Mouse (Mus musculus) embryonic stem cell, embryonic (primary cell): ENCODE measurements around the gene Ptpa.

Experiments
- CTCF ChIA-PET, 4 experiments: fragments of 300-600 bp in 2 of 4; fragments of 350-600 bp in 2 of 4; sonication (Branson Sonifier 250); formaldehyde crosslinking; loops; one replicate each; lab custom pipeline; 2022; ENCODE audit warnings: inconsistent platforms in 2 of 4; lab: Charles Lee
- POLR2A ChIA-PET, 4 experiments: fragments of 300-600 bp in 2 of 4; fragments of 350-600 bp in 2 of 4; sonication (Branson Sonifier 250); formaldehyde crosslinking; loops; one replicate each; lab custom pipeline; 2022; ENCODE audit warnings: antibody characterized with exemption in 4 of 4, inconsistent platforms in 1 of 4; lab: Charles Lee

Gene Ptpa

DNA sequence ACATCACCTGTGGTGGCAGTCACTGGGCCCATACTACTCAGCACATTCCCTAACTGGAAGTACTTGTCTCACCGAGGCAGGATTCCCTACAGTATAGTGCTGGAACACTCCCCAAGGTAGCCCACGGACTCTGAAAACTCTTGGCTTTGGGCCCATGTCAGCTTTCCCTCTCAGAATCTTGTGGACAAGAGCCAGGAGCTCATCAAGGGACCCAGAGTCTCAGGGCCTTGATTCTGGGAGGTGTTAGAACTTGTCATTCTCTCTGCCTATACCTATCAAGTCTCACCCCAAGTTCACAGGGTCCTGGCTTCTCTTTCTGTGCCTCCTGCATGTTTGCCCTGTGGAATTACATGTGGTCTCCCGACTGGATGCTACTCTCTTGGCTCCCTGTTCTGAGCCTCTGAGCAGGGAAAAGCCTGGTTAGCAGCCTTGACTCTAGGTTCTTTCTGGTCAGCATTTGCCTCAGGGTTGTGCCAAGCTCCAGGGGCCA, 24.4 kb downstream of the Ptpa start:
- POLR2A ChIA-PET = interaction anchor here in 2 of 4 experiments (0.8 to 4.2 kb wide), 23 partner anchors 8 to 381 kb away, joined by 3 to 42 read pairs (median 6); partner anchors contain the start of genes Ier5l (in 2 of the 2), Crat (in 1 of the 2) and Ntmt1 (in 1 of the 2)
- CTCF ChIA-PET = interaction anchor here (0.6 to 4.0 kb wide), 44 partner anchors 8 to 1307 kb away, joined by 3 to 45 read pairs (median 5); partner anchors contain the start of genes Ier5l (in 1 of the 4), Miga2 (in 1 of the 4) and Prrx2 (in 1 of the 4)

DNA sequence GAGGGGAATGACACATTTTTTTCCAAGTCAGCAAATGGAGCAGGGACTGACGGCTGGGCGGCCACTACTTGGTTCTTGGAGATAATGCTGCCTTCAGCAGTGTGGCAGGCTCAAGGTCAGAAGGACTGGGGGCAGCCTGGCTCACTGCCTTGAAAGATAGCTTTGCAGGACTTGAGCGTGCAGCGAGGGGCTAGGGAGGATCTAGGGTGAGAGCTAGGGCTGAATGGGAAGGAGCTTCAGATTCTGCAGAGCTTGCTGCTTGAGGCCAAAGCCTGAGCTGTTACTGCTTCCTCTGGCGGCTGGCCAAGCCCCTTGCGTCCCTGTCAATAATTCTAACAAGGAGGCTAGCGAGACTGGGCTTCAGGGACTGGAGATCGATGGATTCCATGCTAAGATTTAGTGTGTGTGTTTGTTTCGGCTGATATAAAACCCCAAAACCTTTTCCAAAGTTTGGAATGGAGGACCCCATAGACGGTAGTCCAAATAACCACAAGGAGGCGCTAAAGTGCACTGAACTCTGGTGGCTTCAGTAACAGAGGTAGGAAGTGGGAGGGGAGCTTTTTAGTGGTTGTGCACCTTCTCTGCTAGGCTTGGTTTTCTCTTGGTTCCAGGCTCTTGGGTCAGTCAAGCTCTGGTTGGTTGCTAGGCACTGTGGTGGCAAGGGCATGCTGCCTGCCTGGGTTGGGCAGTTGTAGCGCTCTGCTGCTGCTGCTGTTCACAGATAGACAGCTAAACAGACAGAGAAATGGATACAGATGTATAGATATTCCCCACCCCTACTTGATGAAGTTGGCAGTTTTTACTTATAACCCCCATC, 25.1 kb downstream of the Ptpa start:
- ChIA-PET CTCF (interaction anchor here (0.5 to 4.0 kb wide), 86 partner anchors 8 to 1306 kb away, joined by 3 to 45 read pairs (median 4); partner anchors contain the start of genes Miga2 (in 2 of the 4), Crat (in 1 of the 4), Dolpp1 (in 1 of the 4) and Ier5l (in 1 of the 4)), POLR2A (interaction anchor here (0.6 to 4.2 kb wide), 64 partner anchors 9 to 489 kb away, joined by 3 to 42 read pairs (median 4); partner anchors contain the start of genes Ier5l (in 3 of the 4), Ntmt1 (in 3 of the 4), Crat (in 2 of the 4) and Dolpp1 (in 2 of the 4))

DNA sequence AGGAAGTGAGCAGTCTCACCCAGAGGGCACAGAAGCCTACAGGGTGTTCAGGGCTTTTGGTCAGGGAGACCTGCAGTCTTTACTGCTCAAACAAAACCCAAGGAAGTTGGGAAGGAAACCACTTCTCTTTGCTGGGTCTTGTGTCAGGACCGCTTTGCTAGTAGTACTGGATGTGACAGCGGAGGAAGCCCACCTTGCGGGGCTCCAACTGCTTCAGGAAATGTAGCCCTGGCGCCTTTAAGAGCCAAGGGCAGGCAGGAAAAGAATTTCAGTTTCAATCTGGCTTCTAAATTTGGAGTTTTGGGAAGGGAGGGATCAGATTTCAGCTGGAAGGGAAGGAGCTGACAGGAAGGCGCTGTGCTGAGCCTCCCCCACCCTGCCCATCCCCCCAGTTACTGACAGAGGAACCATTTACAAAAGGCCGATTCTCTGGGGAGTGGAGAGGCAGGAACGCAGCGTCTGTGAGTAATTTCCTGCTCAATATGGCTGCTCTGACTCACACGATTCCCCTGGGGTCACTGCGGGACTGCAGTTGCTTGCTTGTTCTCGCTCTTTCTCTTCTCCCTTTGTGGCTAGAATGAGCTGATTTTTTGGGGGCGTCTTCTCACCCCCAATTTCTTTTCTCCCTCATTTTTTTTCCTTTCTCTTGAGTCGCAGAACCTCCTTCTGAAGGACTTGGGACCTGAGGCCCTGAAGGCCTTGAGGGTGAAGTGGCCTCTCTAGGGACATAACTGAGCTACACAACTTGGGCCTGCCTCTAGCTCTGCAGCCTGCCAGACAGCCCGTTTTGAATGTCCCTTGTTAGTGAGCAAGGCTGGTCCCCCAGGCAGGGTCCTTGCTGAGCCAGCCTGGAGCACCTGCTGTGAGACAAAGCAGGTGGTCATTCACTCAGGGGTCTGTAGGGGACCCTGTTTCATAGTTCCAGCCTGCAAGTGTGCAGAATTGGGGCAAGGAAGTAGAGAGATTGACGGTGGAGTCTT, 26.0 kb downstream of the Ptpa start:
- ChIA-PET CTCF (interaction anchor here (0.5 to 4.0 kb wide), 83 partner anchors 8 to 814 kb away, joined by 3 to 45 read pairs (median 4); partner anchors contain the start of genes Miga2 (in 2 of the 4), Crat (in 1 of the 4), Dolpp1 (in 1 of the 4) and Ier5l (in 1 of the 4)), POLR2A (interaction anchor here (0.6 to 4.2 kb wide), 59 partner anchors 8 to 488 kb away, joined by 3 to 42 read pairs (median 5); partner anchors contain the start of genes Ier5l (in 3 of the 4), Ntmt1 (in 3 of the 4), Dolpp1 (in 2 of the 4) and Crat (in 1 of the 4))

DNA sequence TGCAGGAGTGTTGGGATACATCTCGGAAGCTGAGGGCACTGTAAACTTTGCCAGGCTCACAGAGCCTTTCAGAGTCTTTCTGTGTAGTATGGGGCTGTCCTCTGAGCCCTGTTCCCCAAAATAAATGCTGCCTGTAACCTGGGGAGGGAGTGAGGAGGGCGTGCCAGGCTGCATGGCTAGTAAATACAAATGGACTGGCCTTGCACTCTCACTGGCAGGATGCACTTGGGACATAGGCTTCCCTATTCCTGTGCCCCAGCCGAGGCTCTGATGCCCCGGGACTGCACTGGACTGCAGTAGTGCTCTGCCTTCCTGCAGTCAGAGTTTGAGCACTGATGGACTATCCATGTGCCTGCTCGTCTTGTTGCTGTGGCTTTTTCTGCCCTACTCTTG, 26.7 kb downstream of the Ptpa start:
- ChIA-PET CTCF (interaction anchor here (0.7 to 4.0 kb wide), 10 partner anchors 8 to 386 kb away, joined by 3 to 45 read pairs (median 8); no protein-coding TSS in a partner anchor), POLR2A (interaction anchor here in 3 of 4 experiments (1.1 to 4.2 kb wide), 17 partner anchors 8 to 386 kb away, joined by 3 to 42 read pairs (median 7); partner anchors contain the start of genes Ier5l (in 3 of the 3), Ntmt1 (in 2 of the 3) and Dolpp1 (in 1 of the 3))

DNA sequence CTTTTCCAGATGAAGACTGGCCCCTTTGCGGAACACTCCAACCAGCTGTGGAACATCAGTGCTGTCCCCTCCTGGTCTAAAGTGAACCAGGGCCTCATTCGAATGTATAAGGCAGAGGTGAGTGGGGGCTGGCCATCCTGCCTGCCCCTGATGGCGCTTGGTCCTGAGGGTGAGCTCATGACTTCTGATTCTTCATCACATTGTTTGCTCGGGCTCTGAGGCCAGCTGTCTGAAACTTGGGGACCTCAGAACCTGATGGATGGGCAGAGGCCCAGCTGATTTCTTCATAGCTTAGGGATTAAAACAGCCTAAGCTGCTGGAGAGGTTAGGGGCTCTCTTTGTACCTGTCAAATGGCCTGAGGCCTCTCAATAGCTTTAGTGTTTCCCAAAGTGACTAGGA, 27.4 kb downstream of the Ptpa start:
- ChIA-PET CTCF (interaction anchor here in 3 of 4 experiments (0.6 to 5.3 kb wide), 6 partner anchors 8 to 483 kb away, joined by 3 to 32 read pairs (median 3); partner anchors contain the start of gene Ier5l (in 1 of the 3)), POLR2A (interaction anchor here in 3 of 4 experiments (0.7 to 3.7 kb wide), 10 partner anchors 8 to 364 kb away, joined by 3 to 23 read pairs (median 4); partner anchors contain the start of genes Ier5l (in 1 of the 3) and Ntmt1 (in 1 of the 3))

DNA sequence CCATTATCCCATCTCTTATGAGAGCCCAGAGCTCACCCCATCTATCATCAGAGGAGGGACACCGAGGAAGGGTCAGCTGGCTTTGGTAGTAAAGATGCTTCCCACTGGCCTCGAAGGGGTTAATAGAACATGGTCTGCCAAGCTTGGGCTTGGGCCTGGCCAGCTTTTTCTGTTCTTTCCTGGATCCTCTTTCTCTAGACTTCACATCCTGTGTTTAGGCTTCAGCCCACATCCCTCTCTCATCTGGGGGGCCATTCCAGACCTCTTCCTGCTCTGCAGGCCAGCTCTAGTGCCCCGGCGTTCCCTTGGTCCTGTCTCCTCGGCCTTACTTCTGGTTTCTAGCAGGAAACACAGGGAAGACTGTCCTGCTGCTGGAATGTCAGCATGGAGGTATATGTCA, 28.2 kb downstream of the Ptpa start:
- CTCF ChIA-PET = interaction anchor here in 3 of 4 experiments (0.6 to 5.3 kb wide), 9 partner anchors 9 to 1309 kb away, joined by 3 to 32 read pairs (median 3); partner anchors contain the start of gene Ier5l (in 1 of the 3)
- POLR2A ChIA-PET = interaction anchor here in 3 of 4 experiments (0.7 to 3.7 kb wide), 10 partner anchors 9 to 44 kb away, joined by 3 to 23 read pairs (median 4); partner anchors contain the start of gene Ier5l (in 1 of the 3)

DNA sequence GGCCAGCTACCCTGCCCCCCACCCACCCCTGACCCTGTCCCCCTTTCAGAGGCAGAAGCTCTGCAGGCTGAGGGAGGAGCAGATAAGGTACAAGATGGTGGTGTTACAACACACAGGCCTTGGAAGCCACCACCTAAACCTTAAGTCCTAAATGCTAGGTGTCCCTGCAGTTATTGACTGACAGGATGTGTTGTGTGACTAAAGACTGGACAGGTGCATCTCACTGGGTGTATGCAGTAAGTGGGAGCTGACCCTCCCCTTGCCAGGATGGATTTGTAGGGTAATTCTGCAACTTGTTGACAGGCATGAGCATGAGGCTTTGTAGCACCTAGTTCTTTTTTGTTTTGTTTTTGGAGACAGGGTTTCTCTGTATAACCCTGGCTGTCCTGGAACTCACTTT, 28.6 kb downstream of the Ptpa start:
- ChIA-PET CTCF (interaction anchor here in 3 of 4 experiments (0.7 to 5.3 kb wide), 7 partner anchors 8 to 350 kb away, joined by 3 to 32 read pairs (median 6); no protein-coding TSS in a partner anchor), POLR2A (interaction anchor here in 2 of 4 experiments (0.8 to 3.7 kb wide), 12 partner anchors 9 to 382 kb away, joined by 3 to 23 read pairs (median 5); partner anchors contain the start of genes Ier5l (in 1 of the 2) and Zer1 (in 1 of the 2))

DNA sequence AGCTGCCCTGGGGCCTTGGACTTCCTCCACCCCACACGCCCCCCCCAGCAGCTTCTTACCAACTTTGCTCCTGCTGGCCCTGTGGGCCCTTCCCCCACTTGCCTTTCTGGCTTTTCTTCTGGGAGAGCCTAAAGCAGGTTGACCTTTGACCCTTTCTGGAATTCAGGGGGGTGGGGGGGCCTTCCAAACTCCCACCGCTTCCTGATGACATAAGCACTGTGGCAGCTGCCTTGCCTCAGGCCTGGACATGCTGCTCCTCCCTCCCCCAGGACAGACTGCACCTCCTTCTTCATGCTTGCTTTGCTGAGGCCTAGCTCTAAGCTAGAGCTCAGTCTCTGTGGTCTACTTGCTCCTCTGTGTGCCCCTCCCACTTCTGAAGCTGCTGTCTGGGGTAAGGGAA, 29.5 kb downstream of the Ptpa start:
- POLR2A ChIA-PET = interaction anchor here (0.6 to 3.7 kb wide), 43 partner anchors 8 to 1805 kb away, joined by 3 to 23 read pairs (median 4); partner anchors contain the start of genes Ier5l (in 2 of the 4), Ntmt1 (in 2 of the 4), Miga2 (in 1 of the 4) and Zer1 (in 1 of the 4)

DNA sequence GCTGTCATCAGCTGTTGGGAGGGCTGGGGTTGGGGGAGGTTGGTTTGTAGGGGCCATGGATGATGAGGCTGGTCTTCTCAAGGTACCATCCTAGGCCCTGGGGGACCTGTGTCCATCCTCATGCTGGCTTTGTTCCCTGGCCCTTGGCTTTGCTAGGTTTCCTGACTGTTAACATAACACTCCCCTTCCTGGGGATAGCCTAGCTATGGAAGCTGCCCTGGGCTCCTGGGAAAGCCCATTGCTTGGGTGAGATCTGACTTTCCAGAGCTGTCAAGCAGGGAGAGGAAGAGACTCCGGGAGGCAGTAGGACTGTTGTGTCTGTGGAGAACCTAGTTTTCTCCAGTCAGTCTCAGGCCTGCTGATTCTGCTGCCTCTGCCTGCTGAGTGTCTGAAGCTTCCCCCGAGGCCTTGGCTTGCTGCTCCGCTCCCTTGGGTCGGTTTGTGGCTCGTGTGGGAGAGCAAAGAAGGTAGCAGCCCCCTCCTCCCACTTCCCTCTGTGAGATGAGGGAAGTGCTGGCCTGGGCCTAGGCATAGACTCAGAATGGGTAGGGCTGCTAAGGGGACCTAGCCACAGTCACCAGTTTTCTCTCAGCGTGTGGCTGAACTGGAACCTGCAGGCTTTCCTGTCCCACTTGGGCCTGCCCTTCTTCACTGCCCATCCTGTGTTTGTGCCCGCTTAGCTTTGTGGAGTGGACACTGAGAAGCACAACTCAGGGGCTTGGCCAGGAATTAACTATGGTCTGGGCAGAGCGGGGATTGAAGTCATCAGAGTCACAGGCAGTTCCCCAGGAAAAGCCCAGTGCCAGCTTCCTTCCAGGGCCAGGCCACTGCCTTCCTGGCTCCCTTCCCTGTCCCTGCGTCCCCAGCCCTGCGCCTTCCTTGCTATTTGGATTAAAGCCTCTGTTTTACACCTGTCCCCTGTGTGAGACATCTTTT, 31.3 kb downstream of the Ptpa start:
- CTCF ChIA-PET = interaction anchor here (0.5 to 5.3 kb wide), 6 partner anchors 11 to 347 kb away, joined by 4 to 32 read pairs (median 4); no protein-coding TSS in a partner anchor
- POLR2A ChIA-PET = interaction anchor here in 3 of 4 experiments (0.7 to 1.9 kb wide), 10 partner anchors 9 to 246 kb away, joined by 3 to 5 read pairs (median 4); partner anchors contain the start of gene Ier5l (in 2 of the 3)

More for the DNA sequence above, 29.5 kb downstream of the Ptpa start:
- CTCF ChIA-PET = interaction anchor here (0.5 to 5.3 kb wide), 23 partner anchors 8 to 1910 kb away, joined by 3 to 32 read pairs (median 4); no protein-coding TSS in a partner anchor

DNA sequence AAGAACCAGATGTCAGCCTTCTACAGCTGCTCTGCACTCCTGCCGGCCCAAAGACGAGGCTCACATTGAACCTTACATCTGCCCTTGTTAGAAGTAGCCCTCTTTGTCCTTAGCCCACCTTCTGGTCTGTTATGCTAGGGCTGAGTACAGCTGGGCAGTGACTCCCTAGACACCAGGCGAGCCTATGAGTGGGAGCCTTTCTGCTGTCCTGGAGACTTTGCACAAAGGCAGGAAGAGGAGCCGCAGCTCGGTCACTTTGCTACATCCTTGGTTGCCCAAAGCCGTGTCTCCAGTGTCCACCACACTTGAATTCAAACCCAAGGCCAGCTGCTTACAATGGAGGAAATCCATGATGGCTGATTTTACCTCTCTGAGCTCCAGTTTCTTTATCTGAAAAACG, 32.5 kb downstream of the Ptpa start:
- POLR2A ChIA-PET = interaction anchor here in 3 of 4 experiments (0.6 to 3.0 kb wide), 9 partner anchors 8 to 1191 kb away, joined by 3 to 22 read pairs (median 4); partner anchors contain the start of gene Ier5l (in 1 of the 3)
- CTCF ChIA-PET = interaction anchor here in 2 of 4 experiments (0.6 to 5.3 kb wide), 3 partner anchors 13 to 479 kb away, joined by 3 to 32 read pairs (median 4); no protein-coding TSS in a partner anchor

DNA sequence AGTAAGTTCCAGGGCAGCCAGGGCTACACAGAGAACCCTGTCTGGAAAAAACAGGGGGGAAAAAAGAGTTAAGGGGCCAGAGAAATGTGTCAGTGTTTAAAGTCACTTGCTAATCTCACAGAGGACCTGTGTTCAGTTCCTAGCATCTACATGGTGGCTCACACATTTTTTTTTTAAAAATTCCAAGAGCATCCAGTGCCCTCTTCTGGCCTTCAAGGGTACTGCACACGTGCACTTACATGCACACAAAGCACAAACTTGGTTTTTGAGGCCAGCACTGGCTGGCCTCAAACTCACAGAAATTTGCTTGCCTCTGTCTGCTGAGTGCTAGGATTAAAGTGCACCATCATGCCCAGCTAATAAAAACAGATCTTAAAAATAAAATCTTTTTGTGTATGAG, 34.7 kb downstream of the Ptpa start:
- CTCF ChIA-PET = interaction anchor here (1.0 to 1.6 kb wide), 6 partner anchors 9 to 19 kb away, joined by 3 to 11 read pairs (median 6); no protein-coding TSS in a partner anchor
- POLR2A ChIA-PET = interaction anchor here in 2 of 4 experiments (0.7 to 3.0 kb wide), 7 partner anchors 8 to 25 kb away, joined by 3 to 22 read pairs (median 5); no protein-coding TSS in a partner anchor

DNA sequence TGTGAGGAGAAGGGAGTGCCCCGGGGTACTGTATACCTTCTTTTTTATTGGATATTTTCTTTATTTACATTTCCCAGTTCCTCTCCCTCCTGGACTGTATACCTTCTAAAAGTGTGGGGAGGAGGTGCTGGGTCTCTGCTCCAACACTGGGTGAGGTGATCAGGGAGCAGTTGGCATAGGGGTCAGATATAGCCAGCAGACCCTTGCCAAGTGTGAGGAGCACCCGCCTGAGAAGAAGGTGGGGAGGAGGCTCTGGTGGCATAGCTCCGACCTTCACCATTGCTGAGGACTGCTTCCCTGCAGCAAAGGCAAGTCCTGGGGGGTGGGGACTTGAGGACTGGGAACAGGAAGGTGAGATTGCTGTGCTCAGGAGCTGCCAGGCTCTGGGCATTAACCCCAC, 35.7 kb downstream of the Ptpa start:
- POLR2A ChIA-PET = interaction anchor here (0.6 to 3.6 kb wide), 8 partner anchors 10 to 344 kb away, joined by 3 to 19 read pairs (median 5); partner anchors contain the start of gene Ier5l (in 2 of the 4)
- CTCF ChIA-PET = interaction anchor here in 3 of 4 experiments (0.6 to 3.8 kb wide), 9 partner anchors 10 to 343 kb away, joined by 3 to 26 read pairs (median 13); no protein-coding TSS in a partner anchor

DNA sequence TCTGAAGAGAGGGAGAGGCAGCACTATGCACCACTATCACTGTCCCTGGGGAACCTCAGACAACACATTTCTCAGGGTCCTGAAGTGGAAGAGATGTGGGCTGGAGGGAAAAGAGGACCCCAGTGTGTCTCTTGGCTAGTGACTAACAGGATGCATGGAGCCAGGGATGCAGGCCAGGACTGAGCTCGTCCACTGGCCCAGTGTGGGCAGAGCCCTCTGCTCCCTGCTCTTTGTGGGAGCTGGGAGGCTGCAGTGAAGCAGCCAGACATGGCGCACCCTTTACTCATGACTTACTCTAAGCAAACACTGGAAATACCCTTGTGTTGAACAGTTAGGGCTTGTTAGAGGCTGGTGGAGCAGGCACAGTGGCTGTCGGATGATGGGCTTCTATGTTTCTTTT, 37.7 kb downstream of the Ptpa start:
- ChIA-PET POLR2A (interaction anchor here (1.0 to 3.6 kb wide), 11 partner anchors 8 to 29 kb away, joined by 3 to 19 read pairs (median 5); partner anchors contain the start of gene Ier5l (in 2 of the 4)), CTCF (interaction anchor here in 2 of 4 experiments (0.6 to 3.8 kb wide), 6 partner anchors 12 to 449 kb away, joined by 3 to 26 read pairs (median 10); no protein-coding TSS in a partner anchor)

DNA sequence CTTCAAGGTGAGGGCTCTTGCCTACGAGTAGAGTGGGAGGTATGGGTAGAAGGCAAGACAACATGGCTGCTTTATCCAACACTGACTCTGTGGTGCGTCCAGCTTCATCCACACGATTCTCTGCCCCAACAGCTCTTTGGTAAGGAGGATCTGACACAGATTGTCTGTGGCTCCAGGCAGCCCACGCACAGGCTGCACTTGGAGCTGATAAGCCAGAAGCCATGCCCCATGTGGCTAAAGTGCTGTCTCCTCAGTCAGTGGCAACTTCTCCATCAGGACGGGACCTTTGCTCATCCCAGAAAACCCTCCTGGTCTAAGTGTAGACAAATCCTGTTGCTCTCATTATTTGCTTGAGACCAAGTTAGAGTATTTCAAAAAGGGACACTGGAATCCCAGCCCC, 38.7 kb downstream of the Ptpa start:
- CTCF ChIA-PET = interaction anchor here in 2 of 4 experiments (0.6 to 3.8 kb wide), 5 partner anchors 13 to 18 kb away, joined by 3 to 26 read pairs (median 4); no protein-coding TSS in a partner anchor
- POLR2A ChIA-PET = interaction anchor here in 3 of 4 experiments (0.8 to 3.6 kb wide), 9 partner anchors 9 to 30 kb away, joined by 3 to 19 read pairs (median 5); partner anchors contain the start of gene Ier5l (in 2 of the 3)
